Mouse (Mus musculus) liver, adult 2 months (tissue): ENCODE data around the gene Lmbr1l. TPM values are rescaled to one million over a fixed set of nuclear protein-coding genes. Genes with fewer than 3 reads are reported as not detected.
A peak's percentile ranks its signal among the peaks of the same experiment; 100 is the strongest.
"Not testable (repeated sequence)": the region's sequence is repeated elsewhere in the genome, so short reads cannot be mapped to it uniquely, and the experiment has no call there.

Experiments used
- DNase-seq: peaks from one replicate; pipeline ENCODE4 v3.0.0-alpha.2; 2011; ENCODE audit warnings: low read depth, low spot score; ENCODE audit errors: extremely low read depth
- H3K27ac ChIP-seq: fragments of 200-500 bp; replicated peaks from 2 replicates; pipeline ENCODE4 v1.5.1; 2012; ENCODE audit warnings: low read depth, mild to moderate bottlenecking, control low read depth, inconsistent platforms, low read length; ENCODE audit not compliant: insufficient read depth
- H3K27me3 ChIP-seq: fragments of 200-500 bp; 2 replicates; pipeline ENCODE4 v1.6.1; 2012; ENCODE audit warnings: mild to moderate bottlenecking, moderate library complexity, low read length, inconsistent platforms; ENCODE audit not compliant: control insufficient read depth, insufficient read depth
- H3K36me3 ChIP-seq: fragments of 200-500 bp; 2 replicates; pipeline ENCODE4 v1.6.1; 2012; ENCODE audit warnings: low read length, inconsistent platforms; ENCODE audit not compliant: control insufficient read depth, insufficient read depth
- H3K4me1 ChIP-seq: fragments of 200-500 bp; 2 replicates; pipeline ENCODE4 v1.6.1; 2011; ENCODE audit warnings: low read length; ENCODE audit not compliant: control insufficient read depth, insufficient read depth
- H3K4me3 ChIP-seq: fragments of 200-500 bp; 2 replicates; pipeline ENCODE4 v1.5.1; 2011; ENCODE audit warnings: low read depth, mild to moderate bottlenecking, control low read depth, low read length, moderate library complexity; ENCODE audit not compliant: insufficient read depth
- H3K79me2 ChIP-seq: fragments of 200-500 bp; 2 replicates; pipeline ENCODE4 v1.6.1; 2012; ENCODE audit warnings: inconsistent platforms, mild to moderate bottlenecking, low read length, moderate library complexity; ENCODE audit not compliant: control insufficient read depth, insufficient read depth
- H3K9ac ChIP-seq: fragments of 200-500 bp; 2 replicates; pipeline ENCODE4 v1.6.1; 2012; ENCODE audit warnings: low read depth, mild to moderate bottlenecking, control low read depth, inconsistent platforms, low read length
- CTCF ChIP-seq: fragments of 200-500 bp; IDR thresholded peaks from 2 replicates; pipeline ENCODE4 v1.5.1; 2011; ENCODE audit warnings: low read depth, low read length, control low read depth
- POLR2A ChIP-seq: fragments of 200-500 bp; IDR thresholded peaks from 2 replicates; pipeline ENCODE4 v1.6.1; 2011; ENCODE audit warnings: low read length, control low read depth; ENCODE audit not compliant: insufficient read depth; ENCODE audit errors: extremely low read depth
- WGBS: fragments of 180-500 bp; shearing (Covaris S2); methylation state at CpG from one replicate; pipeline ENCODE4 v1.1.7; 2018; 5-methylcytosine and 5-hydroxymethylcytosine counted together
- polyA plus RNA-seq: library from polyadenylated mRNA; depleted of rRNA; stranded (reverse); fragments of >200 nt; gene quantifications from 2 replicates; pipeline ENCODE4 v1.2.3, GENCODE M21; 2012
- total RNA-seq: library from RNA; depleted of rRNA; stranded (reverse); fragments of >200 nt; gene quantifications from 2 replicates; pipeline ENCODE4 v1.2.3, GENCODE M21; 2014

Lmbr1l gene
- total and polyA plus RNA-seq, 2 experiments: 24.3 to 32.4 TPM

DNA sequence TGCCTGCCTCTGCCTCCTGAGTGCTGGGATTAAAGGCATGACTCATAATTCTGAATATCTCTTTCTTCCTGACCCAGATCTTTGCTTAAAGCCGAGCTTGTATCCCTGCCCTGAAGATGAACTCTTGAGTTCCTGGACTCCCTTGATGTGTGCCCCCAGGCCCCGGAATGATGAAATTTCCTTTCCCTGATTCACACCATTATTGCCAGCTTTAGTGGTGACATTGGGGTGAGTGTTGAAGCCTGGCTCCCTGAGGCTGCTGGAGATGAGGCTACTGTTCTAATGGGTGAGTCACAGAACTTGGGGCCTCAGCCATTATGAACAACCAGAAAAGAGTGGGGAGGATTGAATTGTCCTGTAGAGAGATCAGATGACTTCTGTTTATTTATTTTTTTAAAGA lies 23.5 kb upstream of the Lmbr1l start:
- H3K27ac ChIP-seq: no peak overlapping the region
- 76% methylated on average over 2 of the region's 2 CpGs for WGBS
- H3K4me1 ChIP-seq: no peaks in the 10 kb centered on the region
- H3K79me2 ChIP-seq: no peaks in the 10 kb centered on the region
- no peaks in the 10 kb centered on the region for H3K36me3 ChIP-seq
- TF ChIP-seq CTCF (no peak), POLR2A (no peak)
- no peak overlapping the region for H3K9ac ChIP-seq
- H3K4me3 ChIP-seq: no peak overlapping the region
- H3K27me3 ChIP-seq: no peaks in the 10 kb centered on the region
- no peak for DNase-seq

DNA sequence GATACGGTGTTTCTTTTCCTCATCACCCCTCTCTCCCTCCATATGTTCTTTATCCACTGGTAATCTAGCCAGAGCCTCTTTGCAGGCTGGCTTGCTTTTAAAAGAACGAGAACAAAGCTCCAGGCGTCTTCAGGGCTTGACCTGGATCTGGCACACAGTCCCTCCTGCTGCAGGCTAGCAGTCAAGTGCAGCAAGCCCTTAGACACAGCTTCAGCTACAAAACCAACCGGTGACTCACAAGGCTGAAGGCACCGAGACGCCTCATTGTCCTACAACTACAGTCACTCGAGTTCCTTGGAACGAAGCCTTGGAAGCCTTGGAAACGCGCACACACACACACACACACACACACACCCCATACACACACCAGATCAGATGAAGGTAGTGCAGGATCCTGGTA lies 22.8 kb upstream of the Lmbr1l start:
- no peaks in the 10 kb centered on the region for H3K27me3 ChIP-seq
- H3K36me3 ChIP-seq: no peaks in the 10 kb centered on the region
- WGBS: 92% methylated on average over 10 of the region's 10 CpGs
- no peaks in the 10 kb centered on the region for H3K79me2 ChIP-seq
- H3K4me3 ChIP-seq: no peak overlapping the region
- no peak for DNase-seq
- H3K27ac ChIP-seq: no peak overlapping the region
- H3K9ac ChIP-seq: no peak overlapping the region
- TF ChIP-seq POLR2A: no peak
- TF ChIP-seq CTCF: no peak
- no peaks in the 10 kb centered on the region for H3K4me1 ChIP-seq

DNA sequence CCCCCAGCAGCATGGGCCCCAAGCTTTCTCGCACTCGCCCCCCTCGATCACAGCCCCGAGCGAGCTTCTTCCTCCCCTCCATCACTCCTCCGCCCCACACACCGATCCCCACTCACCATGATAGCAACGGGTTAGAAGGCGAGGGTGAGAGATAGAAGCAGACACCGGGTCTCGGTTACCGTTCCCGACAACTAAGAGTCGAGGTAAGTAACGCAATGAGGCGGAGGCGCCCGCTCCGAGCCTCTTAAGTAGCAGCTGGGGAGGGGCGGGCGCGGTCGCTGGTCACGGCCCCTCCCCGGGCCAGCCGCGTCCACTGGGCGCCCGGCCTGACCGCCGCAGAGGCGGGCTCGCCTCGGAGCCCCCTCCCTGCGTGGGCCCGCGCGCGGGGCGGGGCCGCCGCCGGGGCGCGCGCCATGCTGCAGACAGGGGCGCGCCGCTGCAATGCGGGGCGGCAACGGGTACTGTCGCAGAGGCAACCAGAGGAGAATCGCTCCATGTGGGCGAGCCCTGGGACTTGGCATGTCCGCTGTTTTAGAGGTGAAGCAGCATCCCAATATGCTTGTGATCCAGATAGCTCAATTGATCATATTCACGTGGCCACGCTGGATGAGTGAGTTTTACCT lies 16.3 kb upstream of the Lmbr1l start, which contains the start of gene Tuba1b:
Gene Tuba1b (minus strand): TSS at position 349 of the 623 bp plus-strand sequence.
- peak within 1 kb of the TSS; percentile 81 for H3K27ac ChIP-seq
- H3K79me2 ChIP-seq: no peaks in the 10 kb centered on the region
- H3K9ac ChIP-seq: peak within 1 kb of the TSS; percentile 80
- peaks cover 3% of the 10 kb centered on the region; the same call in 1 of the 2 replicates for H3K4me1 ChIP-seq
- no peak for TF ChIP-seq CTCF
- TF ChIP-seq POLR2A: peak; percentile 81
- no peaks in the 10 kb centered on the region for H3K27me3 ChIP-seq
- no peaks in the 10 kb centered on the region for H3K36me3 ChIP-seq
- under 1% methylated on average over 58 of the region's 58 CpGs for WGBS
- DNase-seq: peak; percentile 58
- peak within 1 kb of the TSS; percentile 79 for H3K4me3 ChIP-seq

DNA sequence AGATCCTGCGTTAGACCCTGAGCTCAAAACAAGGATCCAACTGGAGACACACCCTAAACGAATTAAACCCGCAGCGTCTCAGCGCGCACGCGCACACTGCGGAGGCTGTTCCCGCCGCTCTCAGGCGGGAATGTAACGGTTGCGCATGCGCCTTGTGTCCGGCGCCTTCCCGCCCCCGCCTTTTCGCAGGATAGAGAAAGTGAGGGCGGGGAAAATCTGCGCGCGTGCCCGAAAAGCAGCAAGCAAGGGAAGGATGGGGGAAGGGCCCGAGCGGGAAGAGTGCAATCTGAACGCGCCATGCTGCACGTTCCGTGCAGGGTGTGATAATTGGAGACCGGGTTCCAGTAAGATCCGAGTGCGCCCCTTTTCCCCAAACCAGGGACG lies 15.8 kb upstream of the Lmbr1l start:
- Histone ChIP-seq H3K79me2 (no peaks in the 10 kb centered on the region), H3K4me3 (peak overlapping the region; percentile 79), H3K27me3 (no peaks in the 10 kb centered on the region), H3K36me3 (no peaks in the 10 kb centered on the region), H3K9ac (peak overlapping the region; percentile 80), H3K4me1 (peaks cover 3% of the 10 kb centered on the region; the same call in 1 of the 2 replicates), H3K27ac (peak overlapping the region; percentile 81)
- under 1% methylated on average over 35 of the region's 35 CpGs for WGBS
- DNase-seq: peak; percentile 79
- TF ChIP-seq POLR2A (no peak), CTCF (no peak)

DNA sequence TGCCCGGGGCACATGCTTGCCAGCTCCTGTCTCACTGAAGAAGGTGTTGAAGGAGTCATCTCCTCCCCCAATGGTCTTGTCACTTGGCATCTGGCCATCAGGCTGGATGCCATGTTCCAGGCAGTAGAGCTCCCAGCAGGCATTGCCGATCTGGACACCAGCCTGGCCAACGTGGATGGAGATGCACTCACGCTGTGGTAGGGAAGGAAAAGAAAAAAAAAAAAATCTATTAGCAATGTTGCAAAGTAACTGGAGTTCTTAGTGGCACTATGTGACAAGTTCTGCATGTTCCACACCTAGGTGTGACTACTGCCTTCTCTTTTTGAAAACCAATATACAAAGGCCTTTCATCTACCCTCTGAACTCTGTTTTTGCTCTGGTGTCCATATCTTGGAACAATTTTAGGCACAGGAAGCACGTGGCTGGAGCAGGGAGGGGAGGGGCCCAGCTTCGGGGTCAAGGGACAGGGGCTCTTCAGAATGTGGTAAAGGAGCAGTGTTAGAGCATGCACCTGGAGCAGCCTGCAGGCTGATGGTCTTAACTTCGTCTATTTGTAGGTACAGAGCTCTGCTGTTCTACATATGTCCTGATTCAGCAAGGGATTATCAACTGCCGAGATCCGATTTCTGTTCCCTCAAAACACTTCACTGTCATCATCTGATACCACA lies 15.1 kb upstream of the Lmbr1l start:
- not testable (repeated sequence) for H3K79me2 ChIP-seq

DNA sequence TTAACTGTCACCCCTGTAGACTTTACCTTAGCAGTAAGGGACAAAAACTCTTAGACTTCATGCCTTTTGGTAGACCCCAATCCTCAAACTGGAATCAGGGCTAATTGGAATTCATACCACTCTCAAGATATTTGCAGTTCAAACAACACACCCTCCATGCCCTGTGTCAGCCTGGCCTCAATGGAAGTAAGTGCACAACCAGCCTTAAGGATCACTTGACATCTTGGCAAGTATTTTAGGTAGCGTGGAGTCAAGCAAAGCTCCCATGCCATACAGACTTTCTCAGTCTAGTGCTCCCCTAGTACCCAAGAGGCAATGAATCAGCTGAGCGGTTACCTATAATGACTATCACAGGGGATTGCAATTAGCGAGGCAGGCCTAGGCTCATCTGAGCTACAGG lies 13.0 kb upstream of the Lmbr1l start:
- WGBS: 92% methylated on average over 3 of the region's 3 CpGs
- peaks cover 5% of the 10 kb centered on the region; the same call in 1 of the 2 replicates for H3K4me1 ChIP-seq
- no peaks in the 10 kb centered on the region for H3K79me2 ChIP-seq
- TF ChIP-seq CTCF: no peak
- TF ChIP-seq POLR2A: no peak
- H3K9ac ChIP-seq: no peak overlapping the region
- no peak overlapping the region for H3K27ac ChIP-seq
- DNase-seq: no peak
- no peaks in the 10 kb centered on the region for H3K27me3 ChIP-seq
- no peak overlapping the region for H3K4me3 ChIP-seq
- H3K36me3 ChIP-seq: no peaks in the 10 kb centered on the region

More for the DNA sequence above, 15.1 kb upstream of the Lmbr1l start:
- H3K27ac ChIP-seq, DNase-seq, H3K36me3 ChIP-seq, H3K4me1 ChIP-seq, H3K27me3 ChIP-seq: not testable (repeated sequence)
- H3K4me3 ChIP-seq: peak overlapping the region; percentile 79; the same call in 1 of the 2 replicates
- peak overlapping the region; percentile 19; the same call in 1 of the 2 replicates for H3K9ac ChIP-seq
- WGBS: 1% methylated on average over 8 of the region's 9 CpGs
